Mouse (Mus musculus) intestine, postnatal 0 days (tissue): ENCODE results near the gene Ndufaf2. TPM values are rescaled to one million over a fixed set of nuclear protein-coding genes. Genes with fewer than 3 reads are reported as not detected.

Source experiments
- ATAC-seq: fragments of 200-750 bp; cut with Nextera tagmentation; 2 replicates; pipeline ENCODE4 v1.8.0; 2017; ENCODE audit warnings: mild to moderate bottlenecking, moderate TSS enrichment, moderate library complexity
- H3K27ac ChIP-seq: fragments of 300-500 bp; sonication (generic); 2 replicates; pipeline ENCODE4 v1.5.1; 2014; ENCODE audit warnings: mild to moderate bottlenecking, low read depth, low read length, moderate library complexity
- H3K27me3 ChIP-seq: fragments of 300-500 bp; sonication (generic); replicated peaks from 2 replicates; pipeline ENCODE4 v1.6.1; 2014; ENCODE audit warnings: low read length, mixed read lengths; ENCODE audit not compliant: control insufficient read depth, insufficient read depth
- H3K36me3 ChIP-seq: fragments of 300-500 bp; sonication (generic); 2 replicates; pipeline ENCODE4 v1.6.1; 2014; ENCODE audit warnings: mild to moderate bottlenecking, moderate library complexity; ENCODE audit not compliant: control insufficient read depth, insufficient read depth
- H3K4me1 ChIP-seq: fragments of 300-500 bp; sonication (generic); replicated peaks from 2 replicates; pipeline ENCODE4 v1.6.1; 2014; ENCODE audit warnings: antibody characterized with exemption, low read length, mixed read lengths; ENCODE audit not compliant: control insufficient read depth, insufficient read depth
- H3K4me2 ChIP-seq: fragments of 300-500 bp; sonication (generic); replicated peaks from 2 replicates; pipeline ENCODE4 v1.6.1; 2014; ENCODE audit warnings: low read depth, mild to moderate bottlenecking, moderate library complexity
- H3K4me3 ChIP-seq: fragments of 300-500 bp; sonication (generic); 2 replicates; pipeline ENCODE4 v1.5.1; 2014; ENCODE audit warnings: low read depth, low read length
- H3K9ac ChIP-seq: fragments of 300-500 bp; sonication (generic); 2 replicates; pipeline ENCODE4 v1.6.1; 2014; ENCODE audit warnings: mild to moderate bottlenecking, low read depth, low read length
- H3K9me3 ChIP-seq: fragments of 300-500 bp; sonication (generic); 2 replicates; pipeline ENCODE4 v1.6.1; 2016; ENCODE audit warnings: mixed run types; ENCODE audit not compliant: control insufficient read depth
- CTCF ChIP-seq: sonication (generic); IDR thresholded peaks from 2 replicates; pipeline ENCODE4 v1.5.1; 2016; ENCODE audit warnings: low read depth, mild to moderate bottlenecking, control low read depth, antibody characterized with exemption, moderate library complexity
- WGBS: fragments of 180-500 bp; shearing (Covaris S2); extraction: QIAGEN DNeasy Blood & Tissue Kit; methylation state at CpG from one replicate; pipeline ENCODE4 v1.1.7; 2014; 5-methylcytosine and 5-hydroxymethylcytosine counted together
- polyA plus RNA-seq: library from polyadenylated mRNA; unstranded; fragments of >200 nt; fragmentation: Nextera tagmentation; extraction: Ambion mirVana; gene quantifications from 2 replicates; pipeline ENCODE4 v1.2.1, GENCODE M21; 2015

Ndufaf2 gene
- polyA plus RNA-seq, 1 experiment from 2014 or later, result 39.2 TPM

- no peak overlapping the region for H3K9ac ChIP-seq
- no peak overlapping the region for H3K4me3 ChIP-seq
- no peak overlapping the region for H3K4me2 ChIP-seq
- no peak overlapping the region for H3K27ac ChIP-seq
- no peaks in the 10 kb centered on the region for H3K27me3 ChIP-seq
- no peaks in the 10 kb centered on the region for H3K4me1 ChIP-seq
- WGBS, result 74% methylated on average over 11 of the region's 11 CpGs
- TF ChIP-seq CTCF, result no peak
- no peak for ATAC-seq
- H3K9me3 ChIP-seq, result no peaks in the 10 kb centered on the region
- H3K36me3 ChIP-seq, result no peaks in the 10 kb centered on the region
Measured at GRCm38 (mm10) chr13:107970422-107971142, 187.8 kb downstream of the Ndufaf2 start.

GRCm38 (mm10) chr13:107969961-107970391 is 188.4 kb downstream of the Ndufaf2 start:
- Histone ChIP-seq H3K27ac (no peak overlapping the region), H3K9me3 (no peaks in the 10 kb centered on the region), H3K36me3 (no peaks in the 10 kb centered on the region), H3K4me1 (no peaks in the 10 kb centered on the region; the same call in 1 of the 2 replicates), H3K4me2 (no peak overlapping the region), H3K27me3 (no peaks in the 10 kb centered on the region), H3K4me3 (no peak overlapping the region), H3K9ac (no peak overlapping the region)
- 51% methylated on average over 7 of the region's 7 CpGs for WGBS
- TF ChIP-seq CTCF, result no peak
- no peak for ATAC-seq

- H3K9ac ChIP-seq, result no peak overlapping the region
- H3K27me3 ChIP-seq, result no peaks in the 10 kb centered on the region
- H3K4me2 ChIP-seq, result no peak overlapping the region; the same call in 1 of the 2 replicates
- no peaks in the 10 kb centered on the region for H3K36me3 ChIP-seq
- H3K9me3 ChIP-seq, result no peaks in the 10 kb centered on the region
- WGBS, result 40% methylated on average over 7 of the region's 7 CpGs
- no peak for TF ChIP-seq CTCF
- no peak overlapping the region for H3K27ac ChIP-seq
- H3K4me1 ChIP-seq, result peaks cover 13% of the 10 kb centered on the region
- no peak; the same call in 1 of the 2 replicates for ATAC-seq
- H3K4me3 ChIP-seq, result no peak overlapping the region
Measured at GRCm38 (mm10) chr13:107964616-107965015, 193.8 kb downstream of the Ndufaf2 start.

DNA sequence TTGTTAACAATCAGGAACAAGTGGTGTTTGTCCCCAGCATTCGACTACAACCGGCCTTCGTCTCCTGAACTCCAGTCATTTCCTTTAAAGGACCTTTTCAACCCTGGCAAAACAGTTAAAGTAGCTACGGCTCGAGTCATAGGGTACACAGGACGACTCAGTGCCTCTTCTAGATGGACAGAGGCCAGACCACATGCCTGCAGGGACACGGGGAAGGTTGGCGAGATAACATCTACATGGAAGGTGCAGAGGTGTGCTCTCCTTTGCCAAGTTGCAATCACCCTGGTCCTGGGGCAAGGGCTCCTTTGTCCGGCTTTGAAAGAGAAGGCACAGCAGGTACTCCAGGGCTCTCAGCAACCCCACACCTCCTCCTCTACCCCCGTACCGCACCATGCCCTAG is 195.0 kb downstream of the Ndufaf2 start:
- peaks cover 13% of the 10 kb centered on the region for H3K4me1 ChIP-seq
- H3K36me3 ChIP-seq, result no peaks in the 10 kb centered on the region
- H3K4me2 ChIP-seq, result no peak overlapping the region
- no peak for TF ChIP-seq CTCF
- no peak overlapping the region for H3K4me3 ChIP-seq
- ATAC-seq, result no peak
- no peak overlapping the region for H3K9ac ChIP-seq
- 53% methylated on average over 11 of the region's 11 CpGs for WGBS
- no peaks in the 10 kb centered on the region for H3K27me3 ChIP-seq
- no peak overlapping the region for H3K27ac ChIP-seq
- no peaks in the 10 kb centered on the region for H3K9me3 ChIP-seq

DNA sequence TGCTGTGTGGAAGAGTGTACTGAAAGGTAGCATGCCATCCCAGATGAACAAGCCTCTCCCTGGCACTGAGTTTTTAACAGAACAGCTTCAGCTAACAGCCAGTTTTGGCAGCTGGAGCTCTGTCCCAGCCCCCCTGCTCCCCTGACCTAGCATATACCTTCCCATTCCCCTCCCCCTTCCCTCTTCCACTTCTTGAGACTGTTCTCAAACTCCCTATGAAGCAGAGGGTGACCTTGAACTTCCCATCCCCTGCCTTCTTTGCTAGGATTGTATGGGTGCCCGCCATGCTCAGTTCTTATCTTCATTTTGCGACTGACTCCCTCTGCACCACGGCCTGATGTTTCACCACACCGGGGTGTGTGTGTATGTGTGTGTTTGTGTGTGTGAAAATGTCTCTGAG is 195.7 kb downstream of the Ndufaf2 start:
- no peak overlapping the region for H3K9ac ChIP-seq
- WGBS, result 48% methylated on average over 4 of the region's 4 CpGs
- TF ChIP-seq CTCF, result no peak
- H3K27ac ChIP-seq, result no peak overlapping the region
- no peak for ATAC-seq
- peaks cover 13% of the 10 kb centered on the region for H3K4me1 ChIP-seq
- no peak overlapping the region for H3K4me3 ChIP-seq
- H3K9me3 ChIP-seq, result no peaks in the 10 kb centered on the region
- no peak overlapping the region for H3K4me2 ChIP-seq
- no peaks in the 10 kb centered on the region for H3K27me3 ChIP-seq
- H3K36me3 ChIP-seq, result no peaks in the 10 kb centered on the region

GRCm38 (mm10) chr13:107961972-107962371 is 196.5 kb downstream of the Ndufaf2 start:
- Histone ChIP-seq H3K4me3 (no peak overlapping the region), H3K4me2 (no peak overlapping the region), H3K9me3 (no peaks in the 10 kb centered on the region), H3K36me3 (no peaks in the 10 kb centered on the region), H3K4me1 (peaks cover 13% of the 10 kb centered on the region), H3K27me3 (no peaks in the 10 kb centered on the region), H3K9ac (no peak overlapping the region), H3K27ac (no peak overlapping the region)
- no peak for TF ChIP-seq CTCF
- 26% methylated on average over 4 of the region's 4 CpGs for WGBS
- peak; percentile 88 for ATAC-seq

- 0 out of 2 replicates have a peak, but pooled peaks have one; percentile 42 for ATAC-seq
- no peak for TF ChIP-seq CTCF
- Histone ChIP-seq H3K27ac (no peak overlapping the region), H3K4me1 (peaks cover 13% of the 10 kb centered on the region), H3K9me3 (no peaks in the 10 kb centered on the region), H3K4me2 (no peak overlapping the region), H3K9ac (no peak overlapping the region), H3K27me3 (no peaks in the 10 kb centered on the region), H3K36me3 (no peaks in the 10 kb centered on the region), H3K4me3 (no peak overlapping the region)
- 42% methylated on average over 4 of the region's 4 CpGs for WGBS
Measured at GRCm38 (mm10) chr13:107961501-107961900, 196.9 kb downstream of the Ndufaf2 start.
